Mouse (Mus musculus): ENCODE data around the gene Lyzl4. TPM values are rescaled to one million over a fixed set of nuclear protein-coding genes. Genes with fewer than 3 reads are reported as not detected.

Lyzl4 gene
- polyA plus RNA-seq (2014; fragmentation: Nextera tagmentation; extraction: Ambion mirVana), result not detected in 2 replicates

DNA sequence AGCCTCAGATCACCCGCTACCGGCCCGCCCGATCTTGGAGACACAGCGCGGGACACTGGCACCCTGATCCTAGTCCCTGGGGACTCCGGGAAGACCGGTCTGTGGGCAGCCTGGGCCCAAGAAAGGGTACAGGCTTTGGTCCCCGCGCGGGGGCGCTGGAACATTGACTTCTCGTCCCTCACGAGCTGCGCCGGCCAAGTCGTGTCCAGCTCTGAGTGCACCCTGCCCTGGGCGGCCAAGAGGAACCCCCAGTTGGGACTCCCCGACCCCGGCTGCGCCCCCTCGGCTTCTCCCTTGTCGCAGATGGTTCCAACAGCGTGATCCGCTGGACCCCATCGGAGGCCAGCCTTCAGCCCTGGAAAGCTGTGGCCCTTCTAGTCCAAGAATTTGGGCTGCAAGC is at the start of gene Lyzl4:
Lyzl4 (minus strand) TSS at position 96 of the 400 bp plus-strand sequence.
- DNase-seq, result peak; percentile 88
- peak within 1 kb of the TSS; percentile 49 for H3K9ac ChIP-seq
- under 1% methylated on average over 26 of the region's 26 CpGs for WGBS

DNA sequence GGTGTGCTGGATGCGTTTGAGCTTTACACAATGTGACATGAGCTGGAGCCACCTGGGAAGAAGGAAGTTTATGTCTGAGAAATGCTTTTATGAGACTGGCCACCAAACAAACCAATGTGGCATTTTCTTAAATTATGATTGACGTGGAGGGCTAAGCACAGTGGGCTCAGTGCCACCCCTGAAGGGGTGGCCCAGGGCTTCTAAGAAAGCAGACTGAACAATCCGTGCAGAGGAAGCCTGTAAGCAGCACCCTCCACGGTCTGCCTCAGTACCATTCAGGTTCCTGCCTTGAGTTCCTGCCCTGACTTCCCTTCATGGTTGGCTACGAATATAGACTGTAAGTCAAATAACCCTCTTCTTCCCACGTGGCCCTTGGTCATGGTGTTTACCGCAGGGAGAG is 48.8 kb upstream of the Lyzl4 start:
- Histone ChIP-seq H3K4me3 (ENCODE audit: low read depth, low read length) (no peak overlapping the region), H3K4me2 (no peak overlapping the region), H3K4me1 (ENCODE audit: insufficient read depth) (no peaks in the 10 kb centered on the region), H3K27me3 (ENCODE audit: insufficient read depth, low read length) (no peaks in the 10 kb centered on the region), H3K9ac (no peak overlapping the region), H3K36me3 (ENCODE audit: insufficient read depth) (peaks cover 35% of the 10 kb centered on the region), H3K27ac (ENCODE audit: low read depth) (no peak overlapping the region), H3K9me3 (ENCODE audit: low read depth, low read length) (no peaks in the 10 kb centered on the region)
- no peak for TF ChIP-seq CTCF (IDR thresholded peaks at IDR 0.05; ENCODE audit: low read depth)
- no peak for DNase-seq
- 86% methylated on average over 7 of the region's 7 CpGs for WGBS
- ATAC-seq (ENCODE audit: insufficient read depth), result no peak

More for the DNA sequence above, at the start of gene Lyzl4:
- TF ChIP-seq CTCF (IDR thresholded peaks at IDR 0.05; ENCODE audit: low read depth), result peak; percentile 69
- Histone ChIP-seq H3K9me3 (ENCODE audit: low read depth, low read length) (no peaks in the 10 kb centered on the region), H3K4me2 (peak within 1 kb of the TSS; percentile 95), H3K27me3 (ENCODE audit: insufficient read depth, low read length) (peaks cover 54% of the 10 kb centered on the region), H3K27ac (ENCODE audit: low read depth) (no peak within 1 kb of the TSS), H3K4me3 (ENCODE audit: low read depth, low read length) (peak within 1 kb of the TSS; percentile 49), H3K36me3 (ENCODE audit: insufficient read depth) (no peaks in the 10 kb centered on the region), H3K4me1 (ENCODE audit: insufficient read depth) (peaks cover 4% of the 10 kb centered on the region; the same call in 1 of the 2 replicates)
- ATAC-seq (ENCODE audit: insufficient read depth), result peak; percentile 86

- Histone ChIP-seq H3K4me3 (ENCODE audit: low read depth, low read length) (no peak overlapping the region), H3K4me1 (ENCODE audit: insufficient read depth) (no peaks in the 10 kb centered on the region), H3K27ac (ENCODE audit: low read depth) (no peak overlapping the region), H3K4me2 (no peak overlapping the region), H3K9me3 (ENCODE audit: low read depth, low read length) (no peaks in the 10 kb centered on the region), H3K36me3 (ENCODE audit: insufficient read depth) (peaks cover 37% of the 10 kb centered on the region), H3K9ac (no peak overlapping the region), H3K27me3 (ENCODE audit: insufficient read depth, low read length) (no peaks in the 10 kb centered on the region)
- ATAC-seq (ENCODE audit: insufficient read depth) (no peak), DNase-seq (no peak)
- 68% methylated on average over 15 of the region's 15 CpGs for whole genome bisulfite sequencing
- TF ChIP-seq CTCF (IDR thresholded peaks at IDR 0.05; ENCODE audit: low read depth), result no peak
Measured at GRCm38 (mm10) chr9:121690200-121690651, 48.3 kb upstream of the Lyzl4 start.

GRCm38 (mm10) chr9:121684702-121685101 is 42.8 kb upstream of the Lyzl4 start:
- H3K27ac ChIP-seq (ENCODE audit: low read depth), result no peak overlapping the region
- H3K9ac ChIP-seq, result no peak overlapping the region
- no peaks in the 10 kb centered on the region for H3K27me3 ChIP-seq (ENCODE audit: insufficient read depth, low read length)
- H3K36me3 ChIP-seq (ENCODE audit: insufficient read depth), result peaks cover 30% of the 10 kb centered on the region
- ATAC-seq (ENCODE audit: insufficient read depth) (no peak), DNase-seq (no peak)
- no peaks in the 10 kb centered on the region for H3K9me3 ChIP-seq (ENCODE audit: low read depth, low read length)
- H3K4me3 ChIP-seq (ENCODE audit: low read depth, low read length), result no peak overlapping the region
- no peak overlapping the region for H3K4me2 ChIP-seq
- no peak for TF ChIP-seq CTCF (IDR thresholded peaks at IDR 0.05; ENCODE audit: low read depth)
- H3K4me1 ChIP-seq (ENCODE audit: insufficient read depth), result no peaks in the 10 kb centered on the region
- 71% methylated on average over 7 of the region's 7 CpGs for WGBS

- peak; percentile 7; the same call in 1 of the 2 replicates for TF ChIP-seq CTCF (IDR thresholded peaks at IDR 0.05; ENCODE audit: low read depth)
- Histone ChIP-seq H3K9ac (no peak overlapping the region), H3K4me2 (no peak overlapping the region), H3K4me3 (ENCODE audit: low read depth, low read length) (no peak overlapping the region), H3K36me3 (ENCODE audit: insufficient read depth) (peaks cover 18% of the 10 kb centered on the region; the same call in 1 of the 2 replicates), H3K9me3 (ENCODE audit: low read depth, low read length) (no peaks in the 10 kb centered on the region), H3K4me1 (ENCODE audit: insufficient read depth) (peaks cover 8% of the 10 kb centered on the region; the same call in 1 of the 2 replicates), H3K27ac (ENCODE audit: low read depth) (no peak overlapping the region), H3K27me3 (ENCODE audit: insufficient read depth, low read length) (no peaks in the 10 kb centered on the region)
- DNase-seq (no peak), ATAC-seq (ENCODE audit: insufficient read depth) (no peak)
- 72% methylated on average over 18 of the region's 18 CpGs for WGBS
Measured at GRCm38 (mm10) chr9:121682037-121682680, 40.3 kb upstream of the Lyzl4 start.

GRCm38 (mm10) chr9:121681191-121681590 is 39.3 kb upstream of the Lyzl4 start:
- Histone ChIP-seq H3K9ac (no peak overlapping the region), H3K27ac (ENCODE audit: low read depth) (no peak overlapping the region), H3K4me3 (ENCODE audit: low read depth, low read length) (no peak overlapping the region), H3K27me3 (ENCODE audit: insufficient read depth, low read length) (no peaks in the 10 kb centered on the region), H3K36me3 (ENCODE audit: insufficient read depth) (peaks cover 18% of the 10 kb centered on the region; the same call in 1 of the 2 replicates), H3K9me3 (ENCODE audit: low read depth, low read length) (no peaks in the 10 kb centered on the region), H3K4me2 (no peak overlapping the region), H3K4me1 (ENCODE audit: insufficient read depth) (peaks cover 8% of the 10 kb centered on the region; the same call in 1 of the 2 replicates)
- no peak for ATAC-seq (ENCODE audit: insufficient read depth)
- TF ChIP-seq CTCF (IDR thresholded peaks at IDR 0.05; ENCODE audit: low read depth), result no peak
- no peak for DNase-seq
- 77% methylated on average over 8 of the region's 8 CpGs for WGBS

GRCm38 (mm10) chr9:121679549-121679948 is 37.7 kb upstream of the Lyzl4 start:
- DNase-seq (peak; percentile 83), ATAC-seq (ENCODE audit: insufficient read depth) (peak; percentile 72)

More at GRCm38 (mm10) chr9:121679549-121679948, 37.7 kb upstream of the Lyzl4 start:
- no peak overlapping the region for H3K4me2 ChIP-seq
- 21% methylated on average over 6 of the region's 6 CpGs for WGBS
- no peak overlapping the region for H3K9ac ChIP-seq
- TF ChIP-seq CTCF (IDR thresholded peaks at IDR 0.05; ENCODE audit: low read depth), result peak; percentile 90
- no peaks in the 10 kb centered on the region for H3K27me3 ChIP-seq (ENCODE audit: insufficient read depth, low read length)
- no peak overlapping the region for H3K4me3 ChIP-seq (ENCODE audit: low read depth, low read length)
- no peak overlapping the region for H3K27ac ChIP-seq (ENCODE audit: low read depth)
- peaks cover 8% of the 10 kb centered on the region; the same call in 1 of the 2 replicates for H3K4me1 ChIP-seq (ENCODE audit: insufficient read depth)
- H3K9me3 ChIP-seq (ENCODE audit: low read depth, low read length), result no peaks in the 10 kb centered on the region
- peaks cover 15% of the 10 kb centered on the region; the same call in 1 of the 2 replicates for H3K36me3 ChIP-seq (ENCODE audit: insufficient read depth)
